Mouse (Mus musculus): ENCODE measurements around the gene Enox1.

Enox1 gene

DNA sequence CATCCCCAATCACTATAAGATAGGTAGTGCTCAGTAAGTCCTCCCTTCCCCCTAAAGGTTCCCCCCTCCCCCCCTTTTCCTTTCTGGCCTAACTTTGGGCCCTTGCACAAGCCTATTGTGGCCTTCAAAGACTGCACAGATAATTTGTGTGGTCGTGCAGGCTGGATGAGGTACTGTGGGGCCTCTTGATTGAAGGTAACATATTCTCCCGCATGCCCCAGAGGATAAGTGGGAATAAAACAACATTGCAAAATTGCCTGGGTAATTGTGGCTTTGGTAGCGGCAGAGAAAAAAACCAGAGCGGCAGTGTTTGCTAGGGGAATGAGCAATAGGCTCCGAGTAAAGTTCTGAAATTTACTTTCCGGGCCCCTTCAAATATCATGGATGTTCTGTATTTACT lies 425.1 kb downstream of the Enox1 start:
- no peak for DNase-seq

DNA sequence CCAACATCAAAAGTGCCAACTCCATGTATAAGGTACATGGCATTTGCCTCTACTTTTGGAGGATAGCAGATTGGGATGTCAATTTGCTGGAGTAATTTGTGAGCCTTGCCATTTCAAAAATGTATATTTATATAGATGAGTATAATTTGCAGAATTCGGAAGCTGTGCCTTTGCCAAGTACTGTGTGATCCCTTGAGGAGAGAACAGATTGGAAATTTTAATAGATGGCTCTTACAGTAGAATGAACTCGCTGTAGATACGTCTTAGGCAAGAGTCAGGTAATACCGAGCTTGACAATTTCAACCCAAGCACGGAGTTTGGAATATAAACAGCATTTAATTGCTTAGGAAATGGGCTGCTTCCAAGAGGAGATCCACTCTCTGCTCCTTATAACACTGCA lies 427.9 kb downstream of the Enox1 start:
- DNase-seq: no peak

- DNase-seq: no peak
These were observed 428.7 kb downstream of the Enox1 start for GRCm38 (mm10) chr14:77585031-77585800.

GRCm38 (mm10) chr14:77586033-77586432 lies 429.5 kb downstream of the Enox1 start:
- no peak for DNase-seq

DNA sequence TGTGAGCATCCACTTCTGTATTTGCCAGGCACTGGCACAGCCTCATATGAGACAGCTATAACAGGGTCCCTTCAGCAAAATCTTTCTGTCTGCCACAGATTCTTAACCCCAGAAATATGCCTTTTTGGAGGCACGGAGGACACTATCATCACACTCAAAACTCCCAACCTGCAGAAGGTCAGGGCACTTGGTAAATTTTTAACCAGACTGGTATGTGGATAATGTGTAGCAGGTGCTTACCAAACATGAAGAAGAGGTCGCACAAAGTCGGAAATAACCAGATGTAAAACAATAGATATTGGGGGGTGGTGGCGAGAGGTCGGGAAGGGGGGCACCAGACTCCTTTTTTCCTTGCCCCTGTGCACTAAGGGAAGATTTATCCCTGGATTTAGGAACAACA lies 430.6 kb downstream of the Enox1 start:
- DNase-seq: no peak

DNA sequence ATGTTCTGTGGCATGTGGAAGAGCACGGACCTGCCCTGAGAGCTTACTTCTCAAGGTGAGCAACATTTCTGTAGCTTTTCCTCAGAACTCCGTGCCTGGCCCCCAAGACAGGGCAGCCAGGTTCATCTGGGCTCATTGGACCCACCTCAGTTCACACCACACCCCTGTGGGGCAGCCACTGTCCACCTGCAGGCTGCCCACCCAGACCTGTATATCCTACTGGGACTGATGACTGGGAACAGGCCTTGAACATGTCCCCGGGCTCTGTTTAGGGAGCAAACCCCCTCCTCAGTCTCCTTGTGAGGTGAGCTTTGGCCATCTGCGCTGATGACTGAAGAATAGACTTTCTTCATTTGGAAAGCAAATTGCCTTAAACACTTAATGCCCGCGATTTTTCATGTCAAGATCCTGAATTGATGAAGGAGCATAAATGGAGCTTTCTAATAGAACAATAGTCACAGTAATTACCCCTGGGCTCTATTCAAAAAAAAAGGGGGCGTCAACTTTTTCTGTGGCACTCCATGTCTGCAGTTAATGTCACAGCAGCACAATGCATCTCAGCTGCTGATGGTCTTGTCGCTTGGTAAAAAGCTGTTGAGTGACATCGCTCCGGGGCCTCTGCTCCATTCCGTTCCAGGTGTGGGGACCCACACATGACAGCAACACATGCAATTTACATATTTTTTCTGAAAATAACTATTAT lies 436.7 kb downstream of the Enox1 start:
- no peak for DNase-seq

GRCm38 (mm10) chr14:77596216-77597175 lies 439.9 kb downstream of the Enox1 start:
- DNase-seq: no peak

DNA sequence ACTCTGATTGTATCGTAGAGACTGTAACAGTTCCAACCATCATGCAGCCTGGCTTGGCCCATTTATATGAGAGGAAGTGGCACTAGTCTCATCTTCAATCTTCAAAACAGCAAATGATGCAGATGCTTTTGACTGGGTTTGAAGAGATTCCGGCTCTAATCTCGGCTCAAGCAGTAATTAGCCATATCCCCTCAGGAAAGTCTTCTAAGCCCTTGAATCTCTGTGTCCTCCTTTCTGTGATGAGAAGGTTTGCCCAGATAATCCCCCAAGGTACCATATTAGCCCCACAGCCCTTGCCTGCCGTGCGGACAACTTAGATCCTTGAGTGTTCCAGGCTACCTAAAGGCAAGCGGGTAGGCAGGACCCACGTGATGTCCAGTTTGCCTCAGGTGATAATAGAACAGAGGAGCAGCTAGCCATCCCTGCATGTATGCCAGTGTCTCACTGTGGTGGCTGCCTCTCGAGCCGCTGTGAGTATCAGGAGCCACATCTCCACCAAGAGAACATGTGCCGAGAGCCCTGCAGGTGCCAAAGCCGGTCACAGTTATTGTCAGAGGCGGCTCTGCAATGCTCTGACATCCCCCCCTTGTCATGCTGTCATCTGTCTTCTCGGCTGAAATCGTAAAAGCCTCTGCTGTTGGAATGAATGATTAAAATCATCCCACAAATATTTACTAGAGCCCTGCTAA lies 442.6 kb downstream of the Enox1 start:
- DNase-seq: no peak

- DNase-seq: no peak
These were observed 444.2 kb downstream of the Enox1 start for GRCm38 (mm10) chr14:77600773-77601172.

DNA sequence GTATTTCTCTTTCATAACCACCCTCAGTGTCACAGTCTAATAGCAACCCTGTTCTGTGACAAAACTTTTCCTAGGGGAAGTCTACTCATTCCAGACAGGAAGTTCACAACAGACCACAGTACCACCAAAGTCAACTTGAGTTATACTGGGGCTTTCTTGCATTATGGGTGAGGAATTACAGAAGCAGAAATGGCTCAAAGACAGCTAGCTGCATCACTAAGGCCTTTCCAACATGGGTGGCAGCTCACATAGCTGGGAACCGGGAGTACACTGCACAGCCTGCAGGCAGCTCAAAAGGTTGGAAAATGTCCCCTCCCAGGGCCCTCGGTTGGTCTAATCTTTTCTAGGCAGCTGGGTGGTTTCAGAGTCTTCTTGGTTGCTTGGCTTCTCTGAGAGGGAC lies 444.9 kb downstream of the Enox1 start:
- no peak for DNase-seq

DNA sequence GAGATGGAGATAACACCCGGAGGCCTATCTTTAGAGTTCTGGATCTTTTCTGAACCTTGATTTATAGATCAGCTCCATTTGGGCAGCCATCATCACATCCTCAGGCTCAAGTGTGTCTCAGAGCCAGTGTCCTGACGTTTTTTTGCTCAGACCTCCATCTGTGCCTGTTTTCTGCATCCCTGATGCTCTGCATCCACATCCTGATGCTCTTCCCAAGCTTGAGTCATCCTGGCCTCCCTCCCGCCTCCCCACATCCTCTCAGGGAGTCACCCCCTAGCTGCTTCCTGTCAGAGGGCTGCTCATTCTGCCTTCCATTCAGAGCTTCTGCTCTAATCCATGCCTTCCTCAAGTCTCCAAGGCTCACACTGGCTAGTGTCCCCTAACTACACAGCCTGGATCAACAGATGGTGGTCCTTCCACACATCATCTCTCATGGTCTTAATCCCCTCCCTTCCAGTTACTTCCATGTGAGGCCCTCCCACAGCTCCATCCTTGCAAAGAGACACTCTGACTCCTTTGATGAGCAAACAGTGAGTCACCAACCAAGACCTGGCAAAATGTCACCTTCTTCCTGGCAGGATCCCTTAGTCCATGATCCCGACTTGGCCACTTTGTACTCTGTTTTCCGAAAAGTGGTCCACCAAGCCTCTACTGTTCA lies 451.7 kb downstream of the Enox1 start:
- DNase-seq: no peak

DNA sequence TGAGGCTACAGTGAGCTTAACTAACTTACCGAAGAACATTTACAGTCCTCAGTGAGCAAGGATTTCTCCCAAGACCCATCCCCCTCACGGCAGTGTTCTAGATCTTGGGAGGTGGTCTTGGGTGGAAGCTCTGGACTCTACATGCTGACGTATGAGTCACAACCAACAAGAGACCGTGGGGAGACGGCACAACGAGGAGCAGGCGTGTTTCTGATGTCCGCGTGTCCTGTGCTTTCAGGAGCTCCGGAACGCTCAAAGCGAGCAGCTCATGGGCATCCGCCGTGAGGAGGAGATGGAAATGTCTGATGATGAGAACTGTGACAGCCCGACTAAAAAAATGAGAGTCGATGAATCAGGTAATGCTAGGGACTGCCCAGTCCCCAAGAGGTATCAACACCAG lies 458.6 kb downstream of the Enox1 start:
- no peak for DNase-seq

- no peak for DNase-seq
These were observed 460.7 kb downstream of the Enox1 start for GRCm38 (mm10) chr14:77617250-77617649.

DNA sequence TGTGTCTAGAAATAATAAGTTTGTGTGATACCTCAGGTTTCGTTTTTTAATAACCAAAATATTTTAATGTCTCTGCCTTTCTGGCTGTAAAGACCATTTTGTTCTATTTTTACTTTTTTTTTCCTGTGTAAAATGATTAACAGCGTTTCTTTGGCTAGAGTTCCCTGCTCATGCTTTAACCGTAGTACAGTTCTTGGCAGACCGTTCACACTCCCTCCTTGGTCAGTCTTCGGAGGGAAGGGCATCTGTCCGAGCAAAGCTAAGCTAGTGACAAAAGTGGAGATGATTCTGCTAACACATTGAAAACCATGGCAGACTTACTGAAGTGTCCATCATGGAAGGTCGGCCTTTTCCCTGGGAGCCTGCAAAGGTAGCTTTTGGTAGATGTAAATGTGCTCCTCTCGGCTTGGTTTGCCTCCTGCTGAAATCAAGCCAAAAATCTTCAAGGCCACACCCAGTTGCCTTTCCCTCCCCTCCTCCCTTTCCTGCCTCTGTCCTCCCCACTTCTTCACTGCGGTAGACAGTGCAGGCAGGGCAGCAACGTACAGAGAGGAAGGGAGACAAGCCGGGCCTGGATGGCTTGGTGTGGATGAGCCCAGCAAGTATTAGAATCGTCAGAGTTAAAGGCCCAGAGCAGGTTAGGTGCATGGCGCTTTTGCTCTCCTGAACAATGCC lies 461.7 kb downstream of the Enox1 start:
- DNase-seq: no peak

GRCm38 (mm10) chr14:77621473-77622264 lies 465.1 kb downstream of the Enox1 start:
- DNase-seq: no peak

DNA sequence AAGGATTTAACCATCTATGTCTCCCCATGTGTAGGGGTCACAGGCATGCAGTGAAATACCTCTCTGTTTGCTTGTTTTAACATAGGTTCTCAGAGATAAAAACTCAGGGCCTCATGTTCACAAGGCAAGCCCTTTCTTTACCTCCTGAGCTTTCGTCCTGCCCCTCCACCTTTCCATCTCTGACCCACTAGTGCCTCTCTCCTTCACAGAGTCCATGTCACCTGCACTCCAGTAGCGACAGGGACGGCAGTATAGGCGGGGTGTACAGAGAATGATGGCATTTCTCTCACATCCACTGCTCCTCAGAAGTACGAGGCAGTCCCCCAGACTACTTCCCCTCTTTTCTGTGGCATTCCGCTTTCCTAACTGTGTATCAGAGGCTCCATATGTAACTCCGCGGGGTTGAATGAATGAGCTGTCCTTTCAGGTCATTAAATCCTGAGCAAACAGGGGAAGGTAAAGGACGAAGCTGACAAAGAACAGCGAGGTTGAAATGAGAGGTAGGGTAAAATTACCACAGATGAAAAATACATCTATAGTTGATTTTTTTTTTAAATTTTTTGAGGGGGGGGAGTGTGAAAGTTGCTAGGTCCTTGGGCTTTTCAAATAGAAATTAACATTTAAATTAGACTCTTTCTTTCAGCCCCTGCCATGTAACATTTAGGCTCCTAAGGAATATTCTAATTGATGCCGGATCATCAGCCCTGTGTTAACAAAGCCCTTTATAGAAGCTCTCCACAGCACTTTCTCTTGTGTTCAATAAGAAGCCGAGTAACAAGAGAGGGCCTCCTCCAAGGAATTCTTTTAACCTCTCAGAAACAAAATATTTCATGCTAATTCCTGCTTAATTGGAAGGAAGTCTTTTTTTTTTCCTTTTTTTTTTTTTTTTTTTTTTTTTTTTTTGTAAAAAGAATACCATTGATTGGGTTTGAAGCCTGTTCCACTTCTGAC lies 470.3 kb downstream of the Enox1 start:
- DNase-seq: no peak

DNA sequence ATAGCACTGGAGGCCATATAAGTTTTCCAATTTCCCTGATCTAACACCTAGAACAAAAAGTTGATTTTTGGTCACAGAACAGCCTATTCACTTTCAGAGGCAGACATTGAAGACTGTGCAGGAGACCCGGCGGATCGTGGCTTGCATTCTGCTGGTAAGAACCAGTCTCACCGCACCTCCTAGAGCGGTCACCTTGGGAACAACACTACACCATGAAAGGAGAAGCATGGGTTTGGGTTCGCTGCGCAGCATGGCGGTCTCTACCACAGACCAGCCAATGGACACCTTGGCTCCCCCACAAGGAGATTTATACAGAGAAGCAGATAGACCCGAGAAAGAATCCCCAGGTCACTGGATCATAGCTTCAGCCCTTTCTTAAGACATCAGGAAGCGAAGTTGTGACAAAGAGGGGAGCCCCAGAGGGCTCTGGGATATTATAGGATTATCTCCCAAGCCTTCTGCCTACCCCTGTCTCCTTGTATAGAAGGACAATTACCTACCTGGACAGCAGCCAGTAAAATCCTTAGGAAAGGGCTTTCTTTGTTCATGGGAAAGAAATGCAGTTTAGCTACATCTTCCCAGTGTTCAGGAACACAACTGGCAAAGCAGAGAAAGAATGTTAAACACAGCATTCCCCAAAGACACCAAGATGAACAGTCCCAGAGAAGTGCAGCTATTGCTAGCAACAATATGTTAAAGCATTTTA lies 476.1 kb downstream of the Enox1 start:
- no peak for DNase-seq

DNA sequence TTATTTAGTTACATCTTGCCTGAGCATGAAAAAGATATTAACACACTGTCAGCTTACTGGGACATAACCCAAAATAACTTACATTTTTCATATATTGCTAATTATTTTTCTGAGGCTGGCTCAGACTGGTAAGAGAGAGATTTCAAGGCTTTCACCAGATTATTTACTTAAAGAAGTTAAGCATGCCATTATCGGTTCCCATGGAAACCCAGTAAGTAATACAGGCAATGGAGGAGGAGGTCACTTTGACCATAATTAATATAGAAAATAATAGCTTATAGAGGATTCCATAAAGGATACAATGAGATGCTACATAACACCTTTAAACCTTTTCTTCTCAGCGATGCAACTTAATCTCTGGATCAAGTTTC lies 476.6 kb downstream of the Enox1 start:
- no peak for DNase-seq

- no peak for DNase-seq
These were observed 480.4 kb downstream of the Enox1 start for GRCm38 (mm10) chr14:77636931-77637330.
